ENCODE assay signal across 25 mouse cellular contexts in the genomic region with DNA sequence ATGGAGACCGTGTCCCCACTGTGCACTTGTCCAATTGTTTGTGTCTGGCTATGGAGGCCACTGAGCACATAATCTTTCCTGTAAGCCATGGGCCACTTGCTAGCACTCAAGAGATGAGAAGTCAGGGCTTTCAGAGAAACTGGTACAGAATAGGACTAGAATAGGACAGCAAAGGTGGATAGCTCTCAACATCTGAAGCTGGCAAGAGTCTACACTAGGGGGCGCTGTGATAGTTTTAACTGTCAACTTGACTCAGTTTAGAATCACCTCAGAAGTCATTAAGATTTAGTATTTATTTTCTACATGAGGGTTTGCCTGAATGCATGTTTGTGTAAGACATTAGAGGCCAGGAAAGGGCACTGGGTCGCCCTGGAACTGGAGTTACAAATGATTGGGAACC.
DNase-seq lines count a peak whose midpoint lies in the region; ATAC-seq and TF ChIP-seq lines count a peak whose summit lies in the region.
"Had no signal": no experiment of that assay in that cellular context is flagged by ENCODE, and none has a peak within 500 bp of the region (broad histone marks: within the 10 kb centered on the region; RNA-seq: fewer than 3 reads in every experiment).

No protein-coding gene starts in this region.

- 50% methylated on average over 3 of the region's 3 CpGs for WGBS in midbrain, postnatal 0 days
- 54% methylated on average over 3 of the region's 3 CpGs for WGBS in midbrain, embryonic 14.5 days

- peak; percentile 29 for TF ChIP-seq CTCF in left cerebral cortex, adult 2 months (IDR thresholded peaks at IDR 0.05)
- TF ChIP-seq CTCF in midbrain, postnatal 0 days (IDR thresholded peaks at IDR 0.05), result peak; percentile 26; the same call in 1 of the 2 replicates

- no peak overlapping the region for H3K27ac ChIP-seq in left cerebral cortex, adult 2 months
- H3K27ac ChIP-seq in midbrain, postnatal 0 days (ENCODE audit: low read depth, low read length), result no peak overlapping the region
- H3K27ac ChIP-seq in midbrain, embryonic 14.5 days (replicated peaks; ENCODE audit: low read depth, low read length), result no peak overlapping the region
- H3K27ac ChIP-seq: forebrain, embryonic 10.5 days; heart, embryonic 10.5 days; limb, embryonic 13.5 days; liver, embryonic 15.5 days; neural tube, embryonic 15.5 days; stomach, embryonic 15.5 days had no signal

- peaks cover 2% of the 10 kb centered on the region; the same call in 1 of the 2 replicates for H3K36me3 ChIP-seq in midbrain, postnatal 0 days (ENCODE audit: insufficient read depth, low read length)
- no peaks in the 10 kb centered on the region for H3K36me3 ChIP-seq in midbrain, embryonic 14.5 days (ENCODE audit: control insufficient read depth, insufficient read depth, low read length)

- no peak overlapping the region for H3K4me2 ChIP-seq in midbrain, postnatal 0 days (ENCODE audit: low read depth, low read length, poor library complexity, severe bottlenecking)
- H3K4me2 ChIP-seq in midbrain, embryonic 14.5 days (ENCODE audit: low read length), result no peak overlapping the region
- H3K4me2 ChIP-seq: limb, embryonic 13.5 days; liver, embryonic 15.5 days; neural tube, embryonic 15.5 days; stomach, embryonic 15.5 days had no signal

- H3K27me3 ChIP-seq in midbrain, postnatal 0 days (ENCODE audit: insufficient read depth, low read length), result no peaks in the 10 kb centered on the region
- H3K27me3 ChIP-seq in midbrain, embryonic 14.5 days (ENCODE audit: control insufficient read depth, insufficient read depth, low read length), result no peaks in the 10 kb centered on the region
- H3K27me3 ChIP-seq: limb, embryonic 13.5 days; liver, embryonic 15.5 days; neural tube, embryonic 15.5 days; stomach, embryonic 15.5 days had no signal

- H3K9me3 ChIP-seq in midbrain, postnatal 0 days (ENCODE audit: low read length), result no peaks in the 10 kb centered on the region
- no peaks in the 10 kb centered on the region for H3K9me3 ChIP-seq in midbrain, embryonic 14.5 days (ENCODE audit: control insufficient read depth, low read length)
- H3K9me3 ChIP-seq: forebrain, embryonic 10.5 days; heart, embryonic 10.5 days; limb, embryonic 13.5 days; liver, embryonic 15.5 days; neural tube, embryonic 15.5 days; stomach, embryonic 15.5 days had no signal

- no peak for ATAC-seq in midbrain, postnatal 0 days (ENCODE audit: low FRiP score)
- no peak for ATAC-seq in midbrain, embryonic 14.5 days (ENCODE audit: low FRiP score, low TSS enrichment)
- ATAC-seq: activated CD4-positive, CD25-positive, alpha-beta regulatory T cell, adult 4 months; forebrain, embryonic 16.5 days; midbrain, embryonic 16.5 days had no signal

- intact Hi-C loops in heart, postnatal 14 days (cut with DNase I), result no loop called here
- intact Hi-C loops in left cerebral cortex, adult 2 months (cut with DNase I), result loop anchor here (5.0 kb wide), 1 partner anchor 57 kb away; no protein-coding TSS in a partner anchor
- intact Hi-C loops in left cerebral cortex, postnatal 25 days (cut with DNase I), result no loop called here

- no peak overlapping the region for H3K9ac ChIP-seq in midbrain, postnatal 0 days (replicated peaks; ENCODE audit: low read length, poor library complexity, severe bottlenecking)
- H3K9ac ChIP-seq in midbrain, embryonic 14.5 days (replicated peaks; ENCODE audit: low read length), result no peak overlapping the region
- H3K9ac ChIP-seq: limb, embryonic 13.5 days; liver, embryonic 15.5 days; neural tube, embryonic 15.5 days; stomach, embryonic 15.5 days had no signal

- peak; percentile 40 for DNase-seq in heart, adult 11 months
- no peak for DNase-seq in heart, postnatal 14 days
- no peak for DNase-seq in left cerebral cortex, adult 2 months (ENCODE audit: extremely low spot score in 1 of 2, low spot score in 2 of 2)
- DNase-seq in left cerebral cortex, postnatal 25 days (ENCODE audit: low spot score in 2 of 2), result no peak
- DNase-seq in midbrain, postnatal 0 days (ENCODE audit: low spot score), result no peak
- DNase-seq in midbrain, embryonic 14.5 days, result no peak
- DNase-seq in induced T-regulatory cell, adult 2 months (ENCODE audit: low read depth), result peak; percentile 35
- no peak for DNase-seq in frontal cortex, postnatal 10 days (ENCODE audit: low spot score in 2 of 2)
- DNase-seq: adrenal gland, postnatal 10 days; cerebellum, adult 18-20 months; cerebellum, postnatal 14 days; kidney, adult 8-10 months; kidney, postnatal 14 days; layer of hippocampus, postnatal 36 days; lung, postnatal 4 days; right cerebral cortex, adult 18-20 months had no signal

- no peaks in the 10 kb centered on the region for H3K4me1 ChIP-seq in midbrain, postnatal 0 days (ENCODE audit: insufficient read depth, low read length)
- no peaks in the 10 kb centered on the region for H3K4me1 ChIP-seq in midbrain, embryonic 14.5 days (ENCODE audit: control insufficient read depth, insufficient read depth, low read length)
- H3K4me1 ChIP-seq: forebrain, embryonic 10.5 days; heart, embryonic 10.5 days; limb, embryonic 13.5 days; liver, embryonic 15.5 days; neural tube, embryonic 15.5 days; stomach, embryonic 15.5 days had no signal

- H3K4me3 ChIP-seq in left cerebral cortex, adult 2 months, result no peak overlapping the region
- H3K4me3 ChIP-seq in midbrain, postnatal 0 days (ENCODE audit: low read depth, low read length), result no peak overlapping the region
- no peak overlapping the region for H3K4me3 ChIP-seq in midbrain, embryonic 14.5 days (replicated peaks; ENCODE audit: low read depth, low read length)
- H3K4me3 ChIP-seq: forebrain, embryonic 10.5 days; heart, embryonic 10.5 days; limb, embryonic 13.5 days; liver, embryonic 15.5 days; neural tube, embryonic 15.5 days; stomach, embryonic 15.5 days had no signal

Comparison
In these comparisons a context has a peak if more than half of its experiments do, and no peak if none do; other contexts are left out.
1. DNase-seq: peak in heart, adult 11 months (single experiment) and induced T-regulatory cell, adult 2 months (single experiment); none in heart, postnatal 14 days (0 of 2), left cerebral cortex, adult 2 months (0 of 2), left cerebral cortex, postnatal 25 days (0 of 2), midbrain, postnatal 0 days (single experiment), midbrain, embryonic 14.5 days (single experiment) and frontal cortex, postnatal 10 days (0 of 2).